Mouse (Mus musculus): ENCODE data around the gene Bud13. TPM values are rescaled to one million over a fixed set of nuclear protein-coding genes. Genes with fewer than 3 reads are reported as not detected.
A peak's percentile ranks its signal among the peaks of the same experiment; 100 is the strongest.
"Not testable (repeated sequence)": the region's sequence is repeated elsewhere in the genome, so short reads cannot be mapped to it uniquely, and the experiment has no call there.

Bud13 gene
- polyA plus RNA-seq, 1 experiment = 4.0 TPM

DNA sequence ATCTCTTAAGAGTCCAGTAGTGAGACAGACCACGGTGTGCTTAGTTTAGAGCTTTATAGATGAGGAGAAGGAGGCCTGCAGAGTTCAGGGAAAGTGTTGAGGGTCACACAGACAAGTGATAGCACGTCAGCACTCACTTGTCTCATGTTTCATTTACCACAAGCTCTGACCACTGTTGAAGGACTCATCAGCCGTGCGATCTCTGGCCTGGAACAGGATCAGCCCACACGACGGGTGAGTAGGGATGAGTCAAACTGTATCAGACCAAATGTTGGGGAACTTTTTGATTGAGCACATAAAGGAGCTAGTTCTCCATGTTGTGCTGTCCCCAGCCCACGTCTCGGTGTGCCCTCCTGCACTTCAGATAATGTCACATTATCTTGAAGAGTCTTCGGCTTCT is 8.3 kb upstream of the Bud13 start:
- Histone ChIP-seq H3K4me3 (replicated peaks) (peak overlapping the region; percentile 72), H3K4me1 (peaks cover 61% of the 10 kb centered on the region), H3K27me3 (replicated peaks) (peaks cover 10% of the 10 kb centered on the region), H3K9me3 (no peaks in the 10 kb centered on the region), H3K36me3 (replicated peaks; ENCODE audit: low read length) (peaks cover 50% of the 10 kb centered on the region)
- TF ChIP-seq FLI1 (IDR thresholded peaks at IDR 0.05; ENCODE audit: low read length) (no peak), GATA1 (IDR thresholded peaks at IDR 0.05; ENCODE audit: borderline replicate concordance, low read length) (no peak)

DNA sequence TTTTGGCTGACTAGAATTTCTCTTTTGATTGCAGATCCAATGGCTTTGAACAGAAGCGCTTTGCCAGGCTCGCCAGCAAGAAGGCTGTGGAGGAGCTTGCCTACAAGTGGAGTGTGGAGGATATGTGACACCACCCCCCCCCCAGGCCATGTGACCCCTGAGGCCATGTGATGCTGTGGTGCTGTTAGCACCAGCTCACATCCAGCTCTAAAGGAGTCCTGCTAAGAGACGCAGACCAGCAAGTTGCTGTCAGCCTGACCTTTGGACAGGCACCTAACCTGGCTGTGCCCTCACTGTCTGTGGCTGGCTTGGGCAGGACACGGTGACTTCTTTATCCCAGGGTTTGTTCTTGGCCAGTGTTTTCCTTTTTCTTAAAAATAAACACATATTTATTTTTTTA is 15.6 kb downstream of the Bud13 start:
- no peak for TF ChIP-seq FLI1 (IDR thresholded peaks at IDR 0.05; ENCODE audit: low read length)
- TF ChIP-seq GATA1 (IDR thresholded peaks at IDR 0.05; ENCODE audit: borderline replicate concordance, low read length) = no peak
- Histone ChIP-seq H3K36me3 (replicated peaks; ENCODE audit: low read length) (peaks cover 57% of the 10 kb centered on the region), H3K9me3 (no peaks in the 10 kb centered on the region), H3K4me1 (no peaks in the 10 kb centered on the region), H3K4me3 (replicated peaks) (no peak overlapping the region), H3K27me3 (replicated peaks) (peaks cover 2% of the 10 kb centered on the region)

DNA sequence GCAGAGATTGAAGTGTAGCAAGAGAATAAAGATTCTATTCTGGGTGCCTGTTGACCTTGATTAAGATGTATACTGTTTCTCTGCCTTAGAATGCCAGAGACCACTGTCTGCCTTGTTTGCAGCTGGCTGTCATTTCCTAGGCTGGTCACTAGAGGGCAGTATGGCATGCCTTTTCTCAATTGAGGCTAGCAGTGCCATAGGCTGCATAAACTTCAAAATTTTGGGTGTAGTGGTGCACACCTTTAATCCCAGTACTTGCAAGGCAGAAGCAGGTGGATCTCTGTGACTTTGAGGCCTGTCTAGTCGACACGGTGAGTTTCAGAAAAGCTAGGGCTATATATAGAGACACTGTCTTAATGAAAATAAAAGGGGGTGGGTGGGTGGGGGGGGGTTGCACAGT is 19.3 kb downstream of the Bud13 start:
- Histone ChIP-seq H3K9me3 (no peaks in the 10 kb centered on the region), H3K36me3 (replicated peaks; ENCODE audit: low read length) (peaks cover 26% of the 10 kb centered on the region), H3K4me1 (no peaks in the 10 kb centered on the region; the same call in 1 of the 2 replicates), H3K4me3 (replicated peaks) (no peak overlapping the region), H3K27me3 (replicated peaks) (peaks cover 22% of the 10 kb centered on the region)
- no peak for TF ChIP-seq FLI1 (IDR thresholded peaks at IDR 0.05; ENCODE audit: low read length)
- no peak for TF ChIP-seq GATA1 (IDR thresholded peaks at IDR 0.05; ENCODE audit: borderline replicate concordance, low read length)

DNA sequence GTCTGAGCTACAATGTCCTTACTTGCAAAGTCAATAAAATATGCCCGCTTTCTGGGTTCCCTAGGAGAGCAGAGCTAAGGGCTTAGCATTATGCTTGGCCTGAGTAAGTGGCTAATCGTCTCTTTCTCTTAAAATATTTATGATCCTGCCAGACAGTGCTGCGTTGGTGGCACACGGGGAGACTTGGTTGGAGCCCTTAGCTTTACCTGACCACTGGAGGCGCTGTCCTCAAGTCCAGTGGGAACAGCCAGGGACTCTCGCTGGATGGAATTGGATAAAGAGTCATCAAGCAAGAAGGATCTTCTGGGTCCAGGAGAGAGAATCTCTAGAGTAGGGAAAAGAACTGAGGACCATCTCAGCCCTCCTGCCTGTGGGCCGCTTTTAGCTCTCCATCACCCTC is 26.3 kb downstream of the Bud13 start:
- Histone ChIP-seq H3K9me3 (no peaks in the 10 kb centered on the region), H3K36me3 (replicated peaks; ENCODE audit: low read length) (no peaks in the 10 kb centered on the region), H3K27me3 (replicated peaks) (peaks cover 75% of the 10 kb centered on the region), H3K4me1 (peaks cover 11% of the 10 kb centered on the region), H3K4me3 (replicated peaks) (no peak overlapping the region)
- TF ChIP-seq GATA1 (IDR thresholded peaks at IDR 0.05; ENCODE audit: borderline replicate concordance, low read length) = no peak

DNA sequence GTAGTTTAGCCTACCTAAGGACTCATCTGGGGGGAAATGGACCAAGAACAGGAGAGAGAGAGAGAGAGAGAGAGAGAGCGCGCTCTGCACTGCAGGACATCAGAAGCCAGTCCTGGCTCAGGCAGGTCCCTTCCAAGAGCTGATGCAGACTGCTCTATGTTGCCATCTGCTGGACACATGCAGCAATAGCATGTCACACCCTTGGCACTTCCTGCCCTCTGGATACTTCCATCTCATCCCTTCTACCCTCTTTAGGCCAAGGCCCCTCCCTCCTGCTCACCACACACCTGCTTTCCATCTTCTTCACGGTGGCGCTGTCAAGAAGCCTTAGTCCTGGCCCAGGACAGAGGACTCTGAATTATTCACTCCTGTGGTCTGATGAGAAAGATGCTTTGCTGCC is 31.7 kb downstream of the Bud13 start:
- TF ChIP-seq FLI1 (IDR thresholded peaks at IDR 0.05; ENCODE audit: low read length) (no peak), GATA1 (IDR thresholded peaks at IDR 0.05; ENCODE audit: borderline replicate concordance, low read length) (no peak)
- no peaks in the 10 kb centered on the region for H3K36me3 ChIP-seq (replicated peaks; ENCODE audit: low read length)
- H3K9me3 ChIP-seq = peaks cover 15% of the 10 kb centered on the region
- peak overlapping the region; percentile 39 for H3K4me3 ChIP-seq (replicated peaks)
- peaks cover 13% of the 10 kb centered on the region for H3K4me1 ChIP-seq
- H3K27me3 ChIP-seq (replicated peaks) = peaks cover 71% of the 10 kb centered on the region

DNA sequence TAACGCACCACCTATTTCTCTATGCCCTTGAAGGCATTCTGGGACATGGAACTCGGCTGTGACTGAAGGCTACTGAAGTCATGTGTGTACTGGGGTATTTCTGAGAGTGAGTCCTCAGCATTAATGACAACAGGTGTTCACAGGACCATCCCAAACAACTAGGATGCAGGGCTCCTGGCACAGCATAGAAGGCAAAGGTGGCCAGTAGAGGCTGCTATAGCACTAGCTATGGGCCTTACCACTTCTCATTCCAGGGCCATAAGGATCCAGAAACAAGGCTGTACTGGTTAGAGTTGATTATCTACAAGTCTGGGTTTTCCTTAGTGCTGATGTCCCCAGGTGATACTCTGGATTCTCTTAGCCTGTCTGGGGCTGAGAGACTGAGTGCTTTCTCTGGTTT is 32.1 kb downstream of the Bud13 start:
- TF ChIP-seq GATA1 (IDR thresholded peaks at IDR 0.05; ENCODE audit: borderline replicate concordance, low read length) = no peak
- TF ChIP-seq FLI1 (IDR thresholded peaks at IDR 0.05; ENCODE audit: low read length) = no peak
- no peaks in the 10 kb centered on the region for H3K36me3 ChIP-seq (replicated peaks; ENCODE audit: low read length)
- peaks cover 12% of the 10 kb centered on the region for H3K4me1 ChIP-seq
- no peak overlapping the region for H3K4me3 ChIP-seq (replicated peaks)
- H3K27me3 ChIP-seq (replicated peaks) = peaks cover 69% of the 10 kb centered on the region
- peaks cover 19% of the 10 kb centered on the region for H3K9me3 ChIP-seq

DNA sequence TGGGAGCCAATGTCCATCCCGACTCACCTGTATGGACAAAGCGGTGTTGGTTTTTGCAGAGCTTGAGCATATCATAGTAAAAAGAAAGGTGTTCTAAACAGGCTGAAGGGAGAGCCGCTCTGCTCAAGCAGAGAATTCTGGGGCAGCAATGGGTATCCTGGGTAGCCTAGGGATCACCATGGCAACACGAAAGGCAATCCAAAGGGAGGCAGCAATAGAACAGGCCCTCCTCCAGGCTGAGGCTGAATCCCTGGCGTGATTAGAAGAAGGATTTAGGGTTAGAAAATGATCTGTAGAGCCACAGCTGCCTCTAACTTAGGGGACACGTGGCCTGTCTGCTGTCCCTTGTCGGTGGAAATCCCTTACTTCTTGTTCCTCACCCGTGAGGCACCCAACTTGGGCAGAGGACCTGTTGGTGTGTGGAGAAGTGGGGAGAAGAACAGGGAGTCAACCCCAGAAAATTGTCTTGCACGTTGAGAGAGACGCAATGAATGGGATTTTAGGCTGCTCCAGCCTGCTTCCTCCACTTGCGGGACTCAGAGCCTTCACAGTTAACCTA is 33.1 kb downstream of the Bud13 start:
- Histone ChIP-seq H3K27me3 (replicated peaks) (peaks cover 66% of the 10 kb centered on the region), H3K36me3 (replicated peaks; ENCODE audit: low read length) (no peaks in the 10 kb centered on the region), H3K4me3 (replicated peaks) (no peak overlapping the region), H3K4me1 (peaks cover 9% of the 10 kb centered on the region; the same call in 1 of the 2 replicates), H3K9me3 (peaks cover 22% of the 10 kb centered on the region)
- TF ChIP-seq GATA1 (IDR thresholded peaks at IDR 0.05; ENCODE audit: borderline replicate concordance, low read length) (no peak), FLI1 (IDR thresholded peaks at IDR 0.05; ENCODE audit: low read length) (no peak)

DNA sequence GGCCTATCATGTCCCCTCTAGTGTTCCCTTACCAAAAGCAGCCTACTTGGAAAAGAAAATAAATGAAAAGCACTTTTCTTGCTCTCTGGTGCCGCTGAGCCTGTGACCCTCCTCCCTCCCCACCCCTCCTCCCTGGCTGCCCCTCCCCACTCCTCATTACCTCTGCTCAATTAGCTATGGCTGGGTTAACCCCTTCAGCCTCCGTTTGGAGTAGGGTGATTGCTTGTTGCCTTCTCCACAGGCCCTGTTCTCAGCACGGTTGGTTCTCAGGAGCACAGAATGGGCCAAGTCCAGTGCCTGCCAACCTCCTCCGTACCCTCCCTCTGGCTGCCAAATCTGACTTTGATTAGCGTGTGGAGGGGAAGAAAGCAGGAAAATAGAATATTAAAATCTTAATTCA is 33.6 kb downstream of the Bud13 start:
- Histone ChIP-seq H3K36me3 (replicated peaks; ENCODE audit: low read length) (no peaks in the 10 kb centered on the region), H3K4me3 (replicated peaks) (no peak overlapping the region), H3K9me3 (peaks cover 22% of the 10 kb centered on the region), H3K27me3 (replicated peaks) (peaks cover 63% of the 10 kb centered on the region), H3K4me1 (peaks cover 9% of the 10 kb centered on the region; the same call in 1 of the 2 replicates)
- no peak for TF ChIP-seq FLI1 (IDR thresholded peaks at IDR 0.05; ENCODE audit: low read length)
- TF ChIP-seq GATA1 (IDR thresholded peaks at IDR 0.05; ENCODE audit: borderline replicate concordance, low read length) = no peak

DNA sequence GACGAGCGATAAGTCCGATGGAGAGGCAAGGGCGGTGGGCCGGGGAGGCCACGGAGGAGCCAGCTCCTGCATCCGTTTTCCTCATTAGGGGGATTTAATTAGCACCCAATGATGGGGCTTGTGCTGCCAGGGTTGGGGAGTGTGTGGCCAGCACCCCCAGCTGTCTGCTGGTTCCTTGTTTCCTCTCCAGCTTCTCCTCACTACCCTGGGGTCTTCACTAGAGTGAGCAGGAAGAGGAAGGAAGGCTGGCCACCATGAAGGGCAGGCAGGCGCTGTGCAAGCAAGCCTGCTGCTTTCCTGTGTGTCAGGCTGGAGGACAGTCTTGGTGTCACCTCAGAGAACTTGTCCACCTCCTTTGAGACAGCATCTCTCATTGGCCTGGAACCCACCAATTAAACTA is 34.1 kb downstream of the Bud13 start:
- peaks cover 63% of the 10 kb centered on the region for H3K27me3 ChIP-seq (replicated peaks)
- no peak overlapping the region for H3K4me3 ChIP-seq (replicated peaks)
- TF ChIP-seq GATA1 (IDR thresholded peaks at IDR 0.05; ENCODE audit: borderline replicate concordance, low read length) (no peak), FLI1 (IDR thresholded peaks at IDR 0.05; ENCODE audit: low read length) (no peak)
- H3K4me1 ChIP-seq = peaks cover 9% of the 10 kb centered on the region; the same call in 1 of the 2 replicates
- H3K9me3 ChIP-seq = peaks cover 22% of the 10 kb centered on the region
- no peaks in the 10 kb centered on the region for H3K36me3 ChIP-seq (replicated peaks; ENCODE audit: low read length)

DNA sequence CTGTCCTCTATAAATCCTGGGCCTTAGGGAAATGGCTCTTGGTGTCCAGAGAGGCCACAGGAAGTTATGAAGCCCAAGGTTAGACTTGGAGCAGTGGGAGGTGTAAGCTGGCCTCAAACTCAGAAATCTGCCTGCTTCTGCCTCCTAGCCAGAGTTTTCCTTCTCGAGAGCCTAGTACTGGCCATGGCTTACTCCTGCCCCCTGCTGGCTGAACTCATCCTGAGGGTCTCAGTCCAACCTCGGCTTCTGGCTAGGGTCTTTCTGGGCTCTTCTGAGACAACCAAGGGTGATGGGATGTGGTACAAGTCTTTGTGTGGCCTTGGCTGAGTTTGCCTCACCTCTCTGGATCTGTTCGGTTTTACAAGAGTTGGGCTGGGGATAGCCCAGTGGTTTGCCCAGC is 35.1 kb downstream of the Bud13 start:
- Histone ChIP-seq H3K9me3 (peaks cover 22% of the 10 kb centered on the region), H3K27me3 (replicated peaks) (peaks cover 63% of the 10 kb centered on the region)
- TF ChIP-seq FLI1 (IDR thresholded peaks at IDR 0.05; ENCODE audit: low read length) = no peak
- no peak for TF ChIP-seq GATA1 (IDR thresholded peaks at IDR 0.05; ENCODE audit: borderline replicate concordance, low read length)

DNA sequence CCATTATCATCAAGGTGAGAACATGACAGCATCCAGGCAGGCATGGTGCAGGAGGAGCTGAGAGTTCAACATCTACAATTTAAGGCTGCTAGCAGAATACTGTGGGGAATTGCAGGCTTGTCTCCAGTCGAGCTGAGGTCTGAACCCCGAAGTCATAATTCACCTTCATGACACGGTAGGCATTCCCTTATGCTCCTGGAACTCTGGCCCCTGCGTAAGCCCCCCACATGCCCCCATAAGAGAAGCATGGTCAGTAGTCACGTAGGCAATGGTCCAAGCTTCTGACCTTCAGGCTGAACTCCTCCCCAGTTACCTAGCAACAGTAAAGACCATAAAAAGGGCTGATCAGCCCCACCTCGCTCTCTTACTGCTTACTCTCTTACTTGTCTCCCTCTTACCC is 37.1 kb downstream of the Bud13 start, which contains the start of gene 4931429L15Rik:
TSS of gene 4931429L15Rik (minus strand) at position 101 of the 400 bp plus-strand sequence.
- peaks cover 61% of the 10 kb centered on the region for H3K27me3 ChIP-seq (replicated peaks)
- H3K36me3 ChIP-seq (replicated peaks; ENCODE audit: low read length); H3K4me1 ChIP-seq; H3K4me3 ChIP-seq (replicated peaks): not testable (repeated sequence)
- H3K9me3 ChIP-seq = peaks cover 22% of the 10 kb centered on the region

More for the DNA sequence above, 35.1 kb downstream of the Bud13 start:
- H3K36me3 ChIP-seq (replicated peaks; ENCODE audit: low read length) = no peaks in the 10 kb centered on the region
- peaks cover 9% of the 10 kb centered on the region; the same call in 1 of the 2 replicates for H3K4me1 ChIP-seq
- H3K4me3 ChIP-seq (replicated peaks) = no peak overlapping the region

All from megakaryocyte, embryonic 14.5 days (primary cell).